Mouse (Mus musculus) liver, embryonic 16.5 days (tissue): ENCODE data around the gene Etfbkmt. TPM values are rescaled to one million over a fixed set of nuclear protein-coding genes. Genes with fewer than 3 reads are reported as not detected.
A peak's percentile ranks its signal among the peaks of the same experiment; 100 is the strongest.

Experiments used
- ATAC-seq: fragments of 200-750 bp; cut with Nextera tagmentation; 2 replicates; pipeline ENCODE4 v1.8.0; 2017; ENCODE audit warnings: low read depth, mild to moderate bottlenecking, moderate number of reproducible peaks, moderate library complexity
- H3K27ac ChIP-seq: fragments of 300-500 bp; sonication (generic); 2 replicates; pipeline ENCODE4 v1.5.1; 2014; ENCODE audit warnings: mild to moderate bottlenecking, low read length
- H3K27me3 ChIP-seq: fragments of 300-500 bp; sonication (generic); 2 replicates; pipeline ENCODE4 v1.6.1; 2014; ENCODE audit warnings: low read depth, low read length, mixed read lengths; ENCODE audit not compliant: control insufficient read depth, insufficient read depth
- H3K36me3 ChIP-seq: fragments of 300-500 bp; sonication (generic); 2 replicates; pipeline ENCODE4 v1.6.1; 2014; ENCODE audit warnings: mild to moderate bottlenecking; ENCODE audit not compliant: control insufficient read depth, insufficient read depth
- H3K4me1 ChIP-seq: fragments of 300-500 bp; sonication (generic); 2 replicates; pipeline ENCODE4 v1.6.1; 2014; ENCODE audit warnings: low read depth, low read length, mixed read lengths; ENCODE audit not compliant: control insufficient read depth
- H3K4me2 ChIP-seq: fragments of 300-500 bp; sonication (generic); 2 replicates; pipeline ENCODE4 v1.6.1; 2014; ENCODE audit warnings: low read depth, low read length, mixed read lengths
- H3K4me3 ChIP-seq: fragments of 300-500 bp; sonication (generic); 2 replicates; pipeline ENCODE4 v1.5.1; 2014; ENCODE audit warnings: low read depth, mild to moderate bottlenecking, low read length
- H3K9ac ChIP-seq: fragments of 300-500 bp; sonication (generic); 2 replicates; pipeline ENCODE4 v1.6.1; 2014; ENCODE audit warnings: low read depth, low read length
- H3K9me3 ChIP-seq: fragments of 300-500 bp; sonication (generic); replicated peaks from 2 replicates; pipeline ENCODE4 v1.6.1; 2016; ENCODE audit warnings: low read length; ENCODE audit not compliant: control insufficient read depth
- WGBS: fragments of 180-500 bp; shearing (Covaris S2); extraction: QIAGEN DNeasy Blood & Tissue Kit; methylation state at CpG from one replicate; pipeline ENCODE4 v1.1.7; 2014; ENCODE audit not compliant: insufficient replicate concordance; 5-methylcytosine and 5-hydroxymethylcytosine counted together
- polyA plus RNA-seq: library from polyadenylated mRNA; unstranded; fragments of >200 nt; fragmentation: Nextera tagmentation; extraction: Ambion mirVana; gene quantifications from 2 replicates; pipeline ENCODE4 v1.2.1, GENCODE M21; 2015

Etfbkmt gene
- polyA plus RNA-seq, 1 experiment from 2014 or later: 15.7 TPM

DNA sequence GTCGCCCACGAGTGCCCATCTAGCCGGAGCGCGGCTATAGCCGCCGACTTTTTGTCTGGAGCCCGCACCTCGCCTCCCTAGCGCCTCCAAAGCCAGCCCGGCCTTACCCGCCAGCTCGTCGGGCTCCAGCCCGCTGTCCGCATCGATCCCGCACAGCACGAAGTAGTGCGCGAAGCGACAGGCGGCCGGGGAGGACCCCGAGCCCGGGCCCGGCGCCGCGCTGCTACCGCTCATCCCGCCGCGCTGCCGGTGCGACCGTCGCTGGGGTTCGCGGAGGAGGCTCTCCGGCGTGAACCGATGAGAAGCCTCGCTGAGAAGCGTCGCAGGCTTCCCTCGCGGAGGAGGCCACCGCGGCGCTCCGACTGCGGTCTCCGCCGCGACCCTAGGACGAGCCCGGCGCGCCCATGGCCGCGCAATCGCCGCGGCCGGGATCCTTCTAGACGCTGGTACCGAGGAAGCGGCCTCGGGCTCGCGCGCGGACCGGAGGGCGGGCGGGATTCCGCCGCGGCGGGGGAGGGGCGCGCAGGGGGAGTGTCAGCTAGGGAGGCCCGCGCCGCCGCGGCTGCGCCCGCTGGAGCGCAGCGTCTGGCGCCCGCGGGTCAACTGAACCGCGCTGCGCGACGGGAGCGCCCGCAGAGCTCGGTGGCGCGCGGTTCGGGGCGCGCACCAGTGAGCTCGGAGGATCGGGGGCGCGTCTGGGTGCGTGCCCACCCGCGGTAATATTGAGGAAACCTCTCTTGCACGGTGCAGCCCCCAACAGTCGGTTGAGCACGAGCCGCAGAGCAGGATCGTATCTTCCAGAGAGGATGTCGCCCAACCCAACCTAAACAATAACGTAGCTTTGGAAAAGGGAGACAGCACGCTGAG lies 38.3 kb upstream of the Etfbkmt start, which contains the start of gene Dennd5b:
Dennd5b (minus strand) TSS at position 605 of the 867 bp plus-strand sequence.
- H3K36me3 ChIP-seq: no peaks in the 10 kb centered on the region
- H3K9me3 ChIP-seq: no peaks in the 10 kb centered on the region
- WGBS: under 1% methylated on average over 123 of the region's 124 CpGs
- peak; percentile 80 for ATAC-seq
- peak within 1 kb of the TSS; percentile 66 for H3K9ac ChIP-seq
- peaks cover 21% of the 10 kb centered on the region for H3K27me3 ChIP-seq
- peak within 1 kb of the TSS; percentile 54 for H3K4me2 ChIP-seq
- H3K4me3 ChIP-seq: peak within 1 kb of the TSS; percentile 66
- peak within 1 kb of the TSS; percentile 79 for H3K27ac ChIP-seq
- H3K4me1 ChIP-seq: no peaks in the 10 kb centered on the region

DNA sequence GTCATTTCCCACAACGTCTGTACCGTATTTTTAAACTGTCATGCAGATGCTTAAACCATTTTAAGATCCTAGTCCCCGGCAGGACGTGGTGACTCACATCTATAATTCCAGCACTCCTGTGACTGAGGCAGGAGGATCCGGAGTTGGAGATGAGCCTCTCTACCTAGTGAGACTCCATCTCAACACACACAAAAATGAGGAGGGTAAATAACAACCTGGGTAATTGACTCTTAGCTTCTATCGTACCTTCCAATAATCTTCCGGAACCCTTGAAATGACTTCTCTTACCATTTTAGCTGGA lies 37.8 kb upstream of the Etfbkmt start:
- Histone ChIP-seq H3K4me3 (peak overlapping the region; percentile 66), H3K36me3 (no peaks in the 10 kb centered on the region), H3K27ac (peak overlapping the region; percentile 59; the same call in 1 of the 2 replicates), H3K9ac (no peak overlapping the region; the same call in 1 of the 2 replicates), H3K27me3 (peaks cover 21% of the 10 kb centered on the region), H3K4me1 (no peaks in the 10 kb centered on the region), H3K4me2 (peak overlapping the region; percentile 54), H3K9me3 (no peaks in the 10 kb centered on the region)
- 11% methylated on average over 7 of the region's 7 CpGs for WGBS
- no peak; the same call in 1 of the 2 replicates for ATAC-seq

DNA sequence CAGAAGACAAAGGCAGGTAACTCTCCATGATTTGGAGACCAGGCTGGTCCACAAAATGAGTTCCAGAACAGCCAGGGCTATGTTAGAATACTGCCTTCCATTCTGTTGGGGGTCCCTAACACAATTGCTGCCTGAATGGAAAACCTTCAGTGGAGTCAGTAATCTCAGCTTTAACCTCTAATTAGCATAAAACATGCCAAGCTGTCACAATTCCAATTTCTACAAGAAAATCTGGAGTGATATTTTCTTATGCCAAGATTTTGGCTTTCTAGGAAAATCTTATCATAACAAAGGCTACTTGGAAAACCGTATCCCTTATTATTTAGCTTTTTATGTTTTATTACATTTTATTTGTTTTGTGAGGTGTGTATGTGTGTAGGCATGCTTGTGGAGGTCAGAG lies 36.2 kb upstream of the Etfbkmt start:
- Histone ChIP-seq H3K9ac (no peak overlapping the region), H3K36me3 (no peaks in the 10 kb centered on the region), H3K4me2 (no peak overlapping the region), H3K27ac (no peak overlapping the region), H3K4me1 (no peaks in the 10 kb centered on the region), H3K27me3 (peaks cover 21% of the 10 kb centered on the region), H3K9me3 (no peaks in the 10 kb centered on the region), H3K4me3 (no peak overlapping the region)
- WGBS: 69% methylated on average over 1 of the region's 1 CpGs
- ATAC-seq: no peak

DNA sequence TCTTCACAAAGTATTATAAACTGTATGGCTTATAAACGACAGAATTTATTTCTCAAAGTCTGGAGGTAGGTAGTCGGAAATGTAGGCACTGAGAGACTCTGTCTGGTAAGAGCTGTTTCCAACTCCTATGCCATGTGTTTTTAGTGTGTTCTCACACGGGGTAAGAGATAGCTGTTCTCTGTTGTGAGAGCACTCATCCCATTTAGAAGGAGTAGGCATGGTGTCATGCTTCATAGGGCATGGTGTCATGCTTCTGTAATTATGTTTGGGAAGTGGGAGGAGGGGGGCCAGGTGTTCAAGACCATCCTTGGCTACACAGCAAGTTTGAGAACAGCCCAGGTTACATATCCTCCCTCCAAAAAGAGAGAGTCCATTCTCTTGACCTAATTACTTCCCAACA lies 32.0 kb upstream of the Etfbkmt start:
- no peaks in the 10 kb centered on the region for H3K36me3 ChIP-seq
- H3K9ac ChIP-seq: no peak overlapping the region
- no peaks in the 10 kb centered on the region for H3K9me3 ChIP-seq
- H3K27ac ChIP-seq: no peak overlapping the region
- H3K27me3 ChIP-seq: no peaks in the 10 kb centered on the region
- no peak overlapping the region for H3K4me3 ChIP-seq
- H3K4me1 ChIP-seq: no peaks in the 10 kb centered on the region
- 45% methylated on average over 3 of the region's 3 CpGs for WGBS
- no peak for ATAC-seq
- no peak overlapping the region for H3K4me2 ChIP-seq

DNA sequence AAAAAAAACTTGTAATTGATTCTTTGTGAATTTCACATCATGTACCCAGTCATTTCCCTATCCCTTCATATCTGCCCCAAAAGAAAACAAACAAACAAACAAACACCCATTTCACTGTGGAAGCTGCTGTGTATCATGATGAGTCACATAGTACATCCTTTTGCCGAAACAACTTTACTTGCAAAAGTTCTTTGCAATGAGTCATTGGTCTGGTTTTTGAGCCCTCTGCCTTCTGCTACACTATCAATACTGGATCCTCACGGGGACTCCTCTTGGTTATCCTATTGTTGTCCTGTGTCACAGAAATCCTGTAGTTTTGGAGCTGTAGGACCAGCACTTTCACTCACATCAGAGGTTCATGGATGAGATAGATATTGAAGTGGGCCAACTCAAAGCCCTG lies 30.7 kb upstream of the Etfbkmt start:
- 55% methylated on average over 2 of the region's 2 CpGs for WGBS
- H3K9ac ChIP-seq: no peak overlapping the region
- H3K36me3 ChIP-seq: no peaks in the 10 kb centered on the region
- no peak overlapping the region for H3K27ac ChIP-seq
- no peak for ATAC-seq
- no peaks in the 10 kb centered on the region for H3K4me1 ChIP-seq
- H3K9me3 ChIP-seq: no peaks in the 10 kb centered on the region
- H3K27me3 ChIP-seq: no peaks in the 10 kb centered on the region
- H3K4me2 ChIP-seq: no peak overlapping the region
- no peak overlapping the region for H3K4me3 ChIP-seq

DNA sequence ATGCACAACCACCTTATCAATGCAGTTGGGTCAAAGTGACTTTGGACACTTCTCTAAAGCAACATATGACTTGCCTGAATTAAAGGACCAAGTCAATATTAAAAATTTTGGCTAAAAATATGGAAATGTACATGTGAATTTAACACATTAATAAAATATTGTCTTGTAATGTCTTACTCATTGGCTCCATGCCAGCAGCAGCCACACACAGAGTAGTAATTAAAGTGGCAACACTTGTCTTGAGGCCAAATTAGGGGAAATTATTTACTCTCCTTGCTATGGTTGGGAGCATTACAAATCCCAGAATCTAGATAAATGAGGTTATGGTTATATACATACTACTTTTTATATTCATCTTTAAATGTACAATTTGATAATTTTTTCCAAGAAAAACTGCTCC lies 22.7 kb upstream of the Etfbkmt start:
- Histone ChIP-seq H3K4me1 (no peaks in the 10 kb centered on the region), H3K4me2 (no peak overlapping the region), H3K27ac (no peak overlapping the region), H3K9ac (no peak overlapping the region), H3K36me3 (no peaks in the 10 kb centered on the region), H3K9me3 (no peaks in the 10 kb centered on the region), H3K4me3 (no peak overlapping the region), H3K27me3 (no peaks in the 10 kb centered on the region)
- no peak for ATAC-seq

DNA sequence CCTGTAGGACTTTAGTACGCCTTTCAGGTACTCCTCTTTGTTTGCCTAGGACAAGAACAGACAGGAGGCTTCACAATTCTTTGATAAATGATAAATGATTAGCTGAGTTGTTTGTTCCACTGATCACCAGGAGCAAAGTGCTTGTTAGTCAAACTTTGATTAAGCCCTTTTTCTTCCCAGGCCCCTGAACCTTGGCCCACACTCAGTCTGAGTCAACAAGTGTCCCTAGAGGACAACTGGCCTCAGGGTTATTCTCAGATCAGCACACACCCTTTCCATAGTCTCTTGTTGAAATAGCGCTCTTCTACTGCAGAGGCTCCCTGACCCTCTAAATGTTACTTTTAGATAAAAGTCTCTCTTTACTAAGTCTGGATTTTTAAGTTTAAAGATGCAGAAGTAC lies 20.7 kb upstream of the Etfbkmt start:
- no peaks in the 10 kb centered on the region for H3K36me3 ChIP-seq
- no peaks in the 10 kb centered on the region for H3K9me3 ChIP-seq
- no peak overlapping the region for H3K4me3 ChIP-seq
- H3K4me1 ChIP-seq: no peaks in the 10 kb centered on the region
- peak; percentile 87 for ATAC-seq
- WGBS: 48% methylated on average over 2 of the region's 2 CpGs
- H3K27ac ChIP-seq: no peak overlapping the region; the same call in 1 of the 2 replicates
- no peak overlapping the region for H3K4me2 ChIP-seq
- no peaks in the 10 kb centered on the region for H3K27me3 ChIP-seq
- no peak overlapping the region for H3K9ac ChIP-seq

DNA sequence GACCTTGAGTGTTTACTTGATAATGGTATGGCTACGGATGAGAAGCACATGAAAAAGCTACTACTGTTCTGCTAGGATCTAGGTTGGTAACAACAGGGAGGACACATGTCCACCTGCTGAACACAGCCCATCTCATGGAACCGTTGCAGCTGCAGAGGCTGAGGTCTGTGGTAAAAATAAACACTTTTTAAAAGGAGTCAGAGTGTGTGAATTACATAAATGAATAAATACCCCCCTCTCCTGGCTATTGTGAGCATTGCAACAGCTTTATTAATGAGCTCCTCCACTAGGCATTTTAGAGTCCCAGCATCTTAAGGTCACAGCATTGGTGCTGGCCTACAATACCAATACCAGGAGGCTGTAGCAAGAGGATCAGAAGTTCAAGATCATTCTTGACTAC lies 19.8 kb upstream of the Etfbkmt start:
- H3K27me3 ChIP-seq: no peaks in the 10 kb centered on the region
- no peaks in the 10 kb centered on the region for H3K9me3 ChIP-seq
- H3K27ac ChIP-seq: no peak overlapping the region
- no peak overlapping the region for H3K4me3 ChIP-seq
- H3K36me3 ChIP-seq: no peaks in the 10 kb centered on the region
- no peak overlapping the region for H3K4me2 ChIP-seq
- H3K9ac ChIP-seq: no peak overlapping the region
- H3K4me1 ChIP-seq: no peaks in the 10 kb centered on the region
- peak; percentile 20 for ATAC-seq
- 28% methylated on average over 2 of the region's 2 CpGs for WGBS

DNA sequence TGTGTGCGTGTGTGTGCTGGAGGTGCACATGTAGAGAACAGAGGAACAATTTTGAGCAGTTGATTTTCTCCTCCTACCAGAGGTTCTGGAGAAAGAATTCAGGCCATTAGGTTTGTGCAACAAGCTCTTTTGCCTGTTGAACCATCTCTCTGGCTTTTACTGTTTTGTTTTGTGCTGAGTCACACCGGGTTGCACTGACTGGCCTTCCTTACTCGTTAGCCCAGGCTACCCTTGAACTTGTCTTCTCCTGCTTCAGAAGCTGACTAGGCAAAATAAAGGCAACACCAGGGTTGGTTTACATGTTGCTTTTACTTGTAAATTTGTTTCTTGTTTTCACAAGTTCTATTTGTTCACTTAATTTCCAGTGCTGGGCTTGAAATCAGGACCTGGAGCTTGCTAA lies 16.6 kb upstream of the Etfbkmt start:
- no peaks in the 10 kb centered on the region for H3K27me3 ChIP-seq
- ATAC-seq: no peak
- H3K4me1 ChIP-seq: no peaks in the 10 kb centered on the region
- H3K27ac ChIP-seq: no peak overlapping the region
- WGBS: 68% methylated on average over 3 of the region's 3 CpGs
- H3K4me3 ChIP-seq: no peak overlapping the region
- H3K4me2 ChIP-seq: no peak overlapping the region
- no peak overlapping the region for H3K9ac ChIP-seq
- no peaks in the 10 kb centered on the region for H3K9me3 ChIP-seq
- H3K36me3 ChIP-seq: no peaks in the 10 kb centered on the region
